In genomic region chr1:36321829-36322573, GRCm38 (mm10) we compare ENCODE assay signal across 11 mouse cellular contexts. TPM values are rescaled to one million over a fixed set of nuclear protein-coding genes. Genes with fewer than 3 reads are reported as not detected.
DNase-seq lines count a peak whose midpoint lies in the region; ATAC-seq and TF ChIP-seq lines count a peak whose summit lies in the region.
"Had no signal": no experiment of that assay in that cellular context is flagged by ENCODE, and none has a peak within 500 bp of the region (broad histone marks: within the 10 kb centered on the region; RNA-seq: fewer than 3 reads in every experiment).

No protein-coding gene starts in this region.

- peak; percentile 15; the same call in 1 of the 2 replicates for TF ChIP-seq CTCF in spleen, adult 2 months (IDR thresholded peaks at IDR 0.05; ENCODE audit: extremely low read depth, insufficient read depth, insufficient read length, insufficient replicate concordance)

- DNase-seq in frontal cortex, postnatal 14 days (ENCODE audit: low spot score in 2 of 2), result no peak
- DNase-seq in spleen, adult 2 months (ENCODE audit: low read depth in 1 of 2, low spot score in 2 of 2), result peak in 1 of 2 experiments; percentile 28
- DNase-seq in spleen, postnatal 4 days (ENCODE audit: low spot score in 2 of 2), result no peak
- DNase-seq in induced T-regulatory cell, adult 2 months (ENCODE audit: low read depth), result peak; percentile 50
- peak; percentile 58 for DNase-seq in thymus, postnatal 4 days
- DNase-seq in heart, adult 8-10 months (ENCODE audit: low spot score), result no peak

- no peak overlapping the region for H3K9ac ChIP-seq in midbrain, embryonic 15.5 days
- H3K9ac ChIP-seq: heart, embryonic 12.5 days; liver, embryonic 15.5 days; neural tube, embryonic 12.5 days had no signal

- 0 out of 2 replicates have a peak, but pooled peaks have one; percentile 51 for ATAC-seq in frontal cortex, adult (ENCODE audit: low TSS enrichment)
- no peak for ATAC-seq in midbrain, embryonic 15.5 days (replicated peaks)

- H3K9me3 ChIP-seq in midbrain, embryonic 15.5 days, result no peaks in the 10 kb centered on the region
- H3K9me3 ChIP-seq: heart, embryonic 12.5 days; liver, embryonic 15.5 days; neural tube, embryonic 12.5 days had no signal

- TF ChIP-seq POLR2A in spleen, adult 2 months (IDR thresholded peaks at IDR 0.05; ENCODE audit: low read depth, low read length), result no peak

- 85% methylated on average over 11 of the region's 11 CpGs for WGBS in spleen, adult 2 months
- WGBS in midbrain, embryonic 15.5 days, result 74% methylated on average over 11 of the region's 11 CpGs

- H3K27ac ChIP-seq in spleen, adult 2 months (ENCODE audit: insufficient read depth, low read length), result no peak overlapping the region
- no peak overlapping the region for H3K27ac ChIP-seq in midbrain, embryonic 15.5 days
- H3K27ac ChIP-seq: liver, embryonic 15.5 days; neural tube, embryonic 12.5 days had no signal

- H3K4me2 ChIP-seq in midbrain, embryonic 15.5 days, result no peak overlapping the region
- H3K4me2 ChIP-seq: heart, embryonic 12.5 days; liver, embryonic 15.5 days; neural tube, embryonic 12.5 days had no signal

- no peak overlapping the region for H3K4me3 ChIP-seq in spleen, adult 2 months (ENCODE audit: extremely low read depth, insufficient read depth, insufficient read length)
- no peak overlapping the region for H3K4me3 ChIP-seq in midbrain, embryonic 15.5 days
- H3K4me3 ChIP-seq: heart, embryonic 12.5 days; liver, embryonic 15.5 days; neural tube, embryonic 12.5 days had no signal

- H3K27me3 ChIP-seq in spleen, adult 2 months (ENCODE audit: control insufficient read depth, insufficient read depth, low read length), result no peaks in the 10 kb centered on the region
- H3K27me3 ChIP-seq in midbrain, embryonic 15.5 days (replicated peaks), result no peaks in the 10 kb centered on the region
- H3K27me3 ChIP-seq: heart, embryonic 12.5 days; liver, embryonic 15.5 days; neural tube, embryonic 12.5 days had no signal

- H3K36me3 ChIP-seq in spleen, adult 2 months (ENCODE audit: control insufficient read depth, insufficient read depth, low read length), result peaks cover 36% of the 10 kb centered on the region
- H3K36me3 ChIP-seq in midbrain, embryonic 15.5 days (replicated peaks), result no peaks in the 10 kb centered on the region
- H3K36me3 ChIP-seq: liver, embryonic 15.5 days had no signal

- no peaks in the 10 kb centered on the region for H3K4me1 ChIP-seq in spleen, adult 2 months (ENCODE audit: control insufficient read depth, insufficient read depth, insufficient read length)
- no peaks in the 10 kb centered on the region for H3K4me1 ChIP-seq in midbrain, embryonic 15.5 days
- H3K4me1 ChIP-seq: liver, embryonic 15.5 days; neural tube, embryonic 12.5 days had no signal

RNA-seq across cellular contexts. Expression of gene Arid5a, which starts 14.5 kb away (rescaled TPM):
- polyA plus RNA-seq in spleen, adult 2 months (2012; rRNA removed), result 29.6 and 39.6 TPM in 2 replicates
- total RNA-seq in heart, adult 8-10 months (2022), result 10 to 100 TPM in 2 of 4 experiments, 1 to 10 TPM in 2; 4.7 to 16.6 (median 9.9) TPM
- polyA plus RNA-seq in midbrain, embryonic 15.5 days (2015; fragmentation: Nextera tagmentation; extraction: Ambion mirVana), result 3.1 and 3.4 TPM in 2 replicates

RNA-seq across cellular contexts. Expression of gene Kansl3, which starts 47.0 kb away (rescaled TPM):
- polyA plus RNA-seq in spleen, adult 2 months (2012; rRNA removed), result 25.9 and 29.8 TPM in 2 replicates
- total RNA-seq in heart, adult 8-10 months (2022), result 10 to 100 TPM; 46.9 to 76.4 (median 65.2) TPM
- polyA plus RNA-seq in midbrain, embryonic 15.5 days (2015; fragmentation: Nextera tagmentation; extraction: Ambion mirVana), result 44.4 and 44.9 TPM in 2 replicates

RNA-seq across cellular contexts. Expression of gene Neurl3, which starts 47.5 kb away (rescaled TPM):
- 66.0 and 80.9 TPM in 2 replicates for polyA plus RNA-seq in spleen, adult 2 months (2012; rRNA removed)
- total RNA-seq in heart, adult 8-10 months (2022), result 1 to 10 TPM; 2.0 to 4.4 (median 2.8) TPM
- 1.1 and 1.4 TPM in 2 replicates for polyA plus RNA-seq in midbrain, embryonic 15.5 days (2015; fragmentation: Nextera tagmentation; extraction: Ambion mirVana)

RNA-seq across cellular contexts. Expression of gene Fer1l5, which starts 50.1 kb away (rescaled TPM):
- polyA plus RNA-seq in spleen, adult 2 months (2012; rRNA removed), result not detected in 2 replicates
- not detected for total RNA-seq in heart, adult 8-10 months (2022)
- 2.6 TPM in 2 replicates for polyA plus RNA-seq in midbrain, embryonic 15.5 days (2015; fragmentation: Nextera tagmentation; extraction: Ambion mirVana)

Comparison
In these comparisons a context has a peak if more than half of its experiments do, and no peak if none do; other contexts are left out.
1. DNase-seq: peak in induced T-regulatory cell, adult 2 months (single experiment) and thymus, postnatal 4 days (single experiment); none in frontal cortex, postnatal 14 days (0 of 2), spleen, postnatal 4 days (0 of 2) and heart, adult 8-10 months (single experiment).
2. RNA of gene Neurl3, which starts 47.5 kb away (polyA plus RNA-seq): 66.0 to 80.9 TPM in spleen, adult 2 months; 1.1 to 1.4 TPM in midbrain, embryonic 15.5 days; every median in the first group is over 10 times any median in the second.